Mouse (Mus musculus): ENCODE measurements around the gene Cog7. TPM values are rescaled to one million over a fixed set of nuclear protein-coding genes. Genes with fewer than 3 reads are reported as not detected.

The Cog7 gene
- total RNA-seq (2023) = 10 to 100 TPM; 10.7 to 11.5 TPM

DNA sequence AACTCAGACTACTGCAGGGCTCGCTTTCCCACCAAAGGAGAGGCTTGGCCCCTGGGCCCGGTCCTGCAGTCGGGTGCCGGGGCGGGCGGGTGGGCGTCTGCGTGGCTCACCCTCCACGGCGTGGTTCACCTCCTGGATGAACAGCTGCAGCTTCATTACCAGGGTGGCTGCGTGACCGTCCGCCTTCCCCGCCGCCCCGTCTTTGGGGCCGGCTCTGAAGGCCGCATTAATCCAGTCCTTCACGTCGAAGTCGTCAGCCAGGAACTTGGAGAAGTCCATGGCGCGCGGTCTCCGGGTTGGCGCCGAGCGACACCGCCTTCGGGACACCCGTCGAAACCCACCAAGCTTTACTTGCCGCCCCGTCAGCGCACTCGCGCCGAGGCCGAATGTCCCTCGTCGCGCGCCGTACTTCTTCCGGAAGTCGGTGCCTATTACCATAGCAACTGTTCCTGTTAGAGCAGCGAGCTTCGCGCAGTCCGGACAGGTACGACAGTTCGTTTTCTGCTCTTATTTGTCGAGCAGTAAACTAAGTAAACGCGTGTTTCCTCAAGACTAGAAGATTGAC is at the start of gene Cog7:
TSS of gene Cog7 (minus strand) at position 405 of the 565 bp plus-strand sequence.

DNA sequence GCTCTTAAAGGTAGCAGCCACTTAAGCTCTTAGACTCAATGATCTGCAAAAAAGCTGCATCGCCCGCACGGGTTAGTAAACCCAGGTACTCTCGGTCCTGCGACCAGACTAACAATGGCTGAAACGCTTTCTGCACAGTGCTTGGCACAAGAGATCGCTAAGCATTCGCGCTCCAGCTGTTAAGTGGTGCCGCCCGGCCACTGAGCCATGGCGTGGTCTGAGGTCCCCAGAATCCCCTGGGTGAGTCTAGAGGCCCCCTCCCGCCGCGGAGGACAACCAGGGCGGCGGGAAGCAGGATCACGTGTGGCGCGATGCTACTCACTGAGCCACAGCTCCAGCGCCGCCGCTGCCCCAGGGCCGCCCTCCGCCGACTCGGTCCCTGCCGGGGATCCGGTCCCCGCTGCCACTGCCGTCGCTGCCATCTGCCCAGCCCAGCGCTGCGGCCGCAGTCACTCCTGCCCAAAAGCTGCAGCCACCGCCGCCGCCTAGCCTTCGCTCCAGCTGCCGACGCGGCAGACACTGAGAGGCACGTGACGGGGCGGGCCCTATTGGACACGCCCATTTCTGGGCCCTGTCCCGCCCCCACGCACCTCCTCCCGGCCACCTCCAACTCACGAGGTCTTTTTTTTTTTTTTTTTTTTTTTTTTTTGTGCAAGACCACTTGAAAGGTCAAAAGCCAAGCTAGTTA is 39.3 kb upstream of the Cog7 start, which contains the start of gene Gga2:
TSS of gene Gga2 (minus strand) at position 556 of the 688 bp plus-strand sequence.

DNA sequence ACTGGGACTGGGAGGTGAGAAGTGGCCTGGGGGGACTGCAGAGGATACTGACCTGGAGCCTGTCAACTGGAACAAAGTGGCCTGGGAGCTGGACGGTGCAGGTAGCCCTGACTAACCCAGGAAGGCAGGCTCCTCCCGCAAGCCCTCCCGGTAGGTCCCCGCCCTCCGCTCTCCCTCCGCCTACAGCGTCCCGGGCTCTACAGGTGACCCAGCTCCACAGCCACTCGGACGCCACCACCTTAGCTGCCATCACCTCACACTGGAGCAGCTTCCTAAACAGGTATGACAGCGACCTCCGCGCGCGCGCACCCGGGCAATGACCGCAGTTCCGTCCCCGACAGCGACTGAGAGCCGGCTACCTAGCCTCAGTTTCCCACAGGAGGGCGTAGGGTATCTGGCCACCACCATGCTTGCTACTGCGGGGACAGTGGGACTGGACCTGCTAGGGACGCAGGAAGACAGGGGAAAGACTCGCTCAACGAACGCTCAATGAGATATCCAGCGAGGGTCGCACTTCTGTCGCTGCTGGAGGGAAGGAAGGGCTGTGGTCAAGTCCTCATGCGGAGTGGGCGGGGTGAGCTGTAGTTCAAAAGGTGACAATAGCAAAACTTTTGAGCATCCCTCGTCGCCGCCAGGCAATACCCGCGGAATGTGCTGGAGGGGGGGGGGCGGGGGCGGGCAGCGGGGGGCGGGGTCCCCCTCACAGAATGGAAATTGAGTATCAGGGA is 116.5 kb downstream of the Cog7 start, which contains the start of gene Scnn1b:
TSS of gene Scnn1b (plus strand) at position 181 of the 728 bp plus-strand sequence.

Other genes starting within 250 kb of the Cog7 start
- gene Scnn1g, start 247.2 kb downstream of the Cog7 start, total RNA-seq (2023) = not detected
- gene Scnn1b, start 116.7 kb downstream of the Cog7 start, total RNA-seq (2023) = not detected
- 10 to 100 TPM; 15.6 to 19.8 TPM for gene Gga2, start 39.5 kb upstream of the Cog7 start, total RNA-seq (2023)
- 10 to 100 TPM; 11.9 to 14.6 TPM for gene Ubfd1, start 85.5 kb upstream of the Cog7 start, total RNA-seq (2023)
- gene Ears2, start 85.6 kb upstream of the Cog7 start, total RNA-seq (2023) = 1 to 10 TPM; 1.2 to 1.5 TPM
- gene Ndufab1, start 120.2 kb upstream of the Cog7 start, total RNA-seq (2023) = 10 to 100 TPM; 61.9 to 67.2 TPM
- 1 to 10 TPM; 7.7 to 8.8 TPM for gene Palb2, start 151.3 kb upstream of the Cog7 start, total RNA-seq (2023)
- gene Dctn5, start 151.3 kb upstream of the Cog7 start, total RNA-seq (2023) = 10 to 100 TPM; 48.5 to 63.0 TPM
- gene Plk1, start 177.7 kb upstream of the Cog7 start, total RNA-seq (2023) = 10 to 100 TPM; 56.4 to 66.6 TPM
- not detected for gene Ern2, start 204.5 kb upstream of the Cog7 start, total RNA-seq (2023)
- gene Chp2, start 237.8 kb upstream of the Cog7 start, total RNA-seq (2023) = not detected